Mouse (Mus musculus) lung, postnatal 0 days (tissue): Measurements from ENCODE around the gene Galk1. TPM values are rescaled to one million over a fixed set of nuclear protein-coding genes. Genes with fewer than 3 reads are reported as not detected.

Source experiments
- ATAC-seq: fragments of 200-750 bp; cut with Nextera tagmentation; 2 replicates; pipeline ENCODE4 v1.8.0; 2017; ENCODE audit warnings: moderate library complexity
- DNase-seq: peaks from one replicate; pipeline ENCODE4 v3.0.0-alpha.2; 2016; ENCODE audit warnings: low spot score
- H3K27ac ChIP-seq: fragments of 300-500 bp; sonication (generic); 2 replicates; pipeline ENCODE4 v1.5.1; 2014; ENCODE audit warnings: antibody characterized with exemption, mild to moderate bottlenecking, low read length, mixed read lengths
- H3K27me3 ChIP-seq: fragments of 300-500 bp; sonication (generic); replicated peaks from 2 replicates; pipeline ENCODE4 v1.6.1; 2014; ENCODE audit warnings: low read length, mixed read lengths; ENCODE audit not compliant: insufficient read depth
- H3K36me3 ChIP-seq: fragments of 300-500 bp; sonication (generic); 2 replicates; pipeline ENCODE4 v1.6.1; 2014; ENCODE audit warnings: low read length, mixed read lengths; ENCODE audit not compliant: insufficient read depth
- H3K4me1 ChIP-seq: fragments of 300-500 bp; sonication (generic); 2 replicates; pipeline ENCODE4 v1.6.1; 2014; ENCODE audit warnings: antibody characterized with exemption, low read depth, low read length, mixed read lengths; ENCODE audit not compliant: insufficient read depth
- H3K4me2 ChIP-seq: fragments of 300-500 bp; sonication (generic); replicated peaks from 2 replicates; pipeline ENCODE4 v1.6.1; 2014; ENCODE audit warnings: low read depth, mild to moderate bottlenecking, low read length, moderate library complexity, mixed read lengths
- H3K4me3 ChIP-seq: fragments of 300-500 bp; sonication (generic); 2 replicates; pipeline ENCODE4 v1.5.1; 2014; ENCODE audit warnings: low read depth, low read length
- H3K9ac ChIP-seq: fragments of 300-500 bp; sonication (generic); replicated peaks from 2 replicates; pipeline ENCODE4 v1.6.1; 2014; ENCODE audit warnings: low read depth, mild to moderate bottlenecking
- H3K9me3 ChIP-seq: fragments of 300-500 bp; sonication (generic); 2 replicates; pipeline ENCODE4 v1.6.1; 2016; ENCODE audit warnings: low read length, mixed read lengths
- CTCF ChIP-seq: IDR thresholded peaks from 2 replicates; pipeline ENCODE4 v1.5.1; 2016; ENCODE audit warnings: antibody characterized with exemption, mild to moderate bottlenecking
- EP300 ChIP-seq: IDR thresholded peaks from 2 replicates; pipeline ENCODE4 v1.6.1; 2016; ENCODE audit warnings: antibody characterized with exemption, mild to moderate bottlenecking, control low read depth
- WGBS: fragments of 180-500 bp; shearing (Covaris S2); extraction: QIAGEN DNeasy Blood & Tissue Kit; methylation state at CpG from one replicate; pipeline ENCODE4 v1.1.7; 2014; 5-methylcytosine and 5-hydroxymethylcytosine counted together
- polyA plus RNA-seq: library from polyadenylated mRNA; unstranded; fragments of >200 nt; fragmentation: Nextera tagmentation; extraction: Ambion mirVana; gene quantifications from 2 replicates; pipeline ENCODE4 v1.2.1, GENCODE M21; 2015

Galk1 gene
- polyA plus RNA-seq, 1 experiment from 2014 or later = 95.6 TPM

DNA sequence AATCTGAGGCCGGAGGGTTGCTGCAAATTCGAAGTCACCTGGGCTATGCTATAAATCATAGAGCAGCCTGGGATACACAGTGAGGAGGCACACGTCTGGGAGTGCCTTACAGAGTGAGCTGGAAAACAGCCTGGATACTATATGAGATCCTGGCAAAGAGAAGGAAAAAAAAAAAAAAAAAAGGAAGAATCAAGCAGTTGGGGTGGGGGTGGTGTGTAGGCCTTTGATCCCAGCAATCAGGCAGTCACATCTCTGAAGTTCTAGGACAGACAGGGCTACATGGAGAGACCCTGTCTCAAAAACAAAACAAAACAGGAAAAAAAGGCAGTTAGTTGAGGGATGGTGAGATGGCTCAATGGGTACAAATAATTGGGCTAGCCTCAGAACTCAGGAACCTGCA, 24.2 kb upstream of the Galk1 start:
- Histone ChIP-seq H3K27me3 (no peaks in the 10 kb centered on the region), H3K27ac (no peak overlapping the region), H3K4me1 (0 out of 2 replicates have a peak, but pooled peaks cover under 1% of the 10 kb centered on the region), H3K4me3 (no peak overlapping the region), H3K4me2 (no peak overlapping the region), H3K36me3 (0 out of 2 replicates have a peak, but pooled peaks cover 4% of the 10 kb centered on the region), H3K9ac (no peak overlapping the region), H3K9me3 (no peaks in the 10 kb centered on the region)
- WGBS = 84% methylated on average over 3 of the region's 3 CpGs
- DNase-seq = no peak
- no peak for ATAC-seq
- no peak for TF ChIP-seq EP300
- no peak for TF ChIP-seq CTCF

DNA sequence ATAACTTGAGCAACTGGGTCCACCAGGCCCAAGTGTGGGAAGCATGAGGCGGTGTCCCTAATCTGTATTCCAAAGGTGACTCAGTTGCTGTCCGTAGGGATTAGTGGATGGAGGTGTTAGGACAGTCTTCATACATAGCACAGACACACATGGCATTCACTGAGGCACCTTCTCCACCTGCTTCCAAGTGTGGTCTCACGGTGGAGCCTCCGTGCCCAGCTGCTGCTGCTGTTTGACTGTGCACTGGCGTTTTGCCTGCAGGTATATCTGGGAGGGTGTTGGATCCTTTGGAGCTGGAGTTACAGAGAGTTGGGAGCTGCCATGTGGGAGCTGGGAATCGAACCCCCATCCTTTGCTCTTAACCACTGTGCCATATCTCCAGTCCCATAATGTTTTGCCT, 22.1 kb upstream of the Galk1 start:
- Histone ChIP-seq H3K27me3 (no peaks in the 10 kb centered on the region), H3K4me1 (peaks cover 9% of the 10 kb centered on the region; the same call in 1 of the 2 replicates), H3K9me3 (no peaks in the 10 kb centered on the region), H3K4me3 (no peak overlapping the region), H3K36me3 (0 out of 2 replicates have a peak, but pooled peaks cover 4% of the 10 kb centered on the region), H3K27ac (no peak overlapping the region), H3K4me2 (no peak overlapping the region), H3K9ac (no peak overlapping the region)
- ATAC-seq = no peak
- DNase-seq = no peak
- TF ChIP-seq CTCF (no peak), EP300 (no peak)
- WGBS = 95% methylated on average over 6 of the region's 6 CpGs

DNA sequence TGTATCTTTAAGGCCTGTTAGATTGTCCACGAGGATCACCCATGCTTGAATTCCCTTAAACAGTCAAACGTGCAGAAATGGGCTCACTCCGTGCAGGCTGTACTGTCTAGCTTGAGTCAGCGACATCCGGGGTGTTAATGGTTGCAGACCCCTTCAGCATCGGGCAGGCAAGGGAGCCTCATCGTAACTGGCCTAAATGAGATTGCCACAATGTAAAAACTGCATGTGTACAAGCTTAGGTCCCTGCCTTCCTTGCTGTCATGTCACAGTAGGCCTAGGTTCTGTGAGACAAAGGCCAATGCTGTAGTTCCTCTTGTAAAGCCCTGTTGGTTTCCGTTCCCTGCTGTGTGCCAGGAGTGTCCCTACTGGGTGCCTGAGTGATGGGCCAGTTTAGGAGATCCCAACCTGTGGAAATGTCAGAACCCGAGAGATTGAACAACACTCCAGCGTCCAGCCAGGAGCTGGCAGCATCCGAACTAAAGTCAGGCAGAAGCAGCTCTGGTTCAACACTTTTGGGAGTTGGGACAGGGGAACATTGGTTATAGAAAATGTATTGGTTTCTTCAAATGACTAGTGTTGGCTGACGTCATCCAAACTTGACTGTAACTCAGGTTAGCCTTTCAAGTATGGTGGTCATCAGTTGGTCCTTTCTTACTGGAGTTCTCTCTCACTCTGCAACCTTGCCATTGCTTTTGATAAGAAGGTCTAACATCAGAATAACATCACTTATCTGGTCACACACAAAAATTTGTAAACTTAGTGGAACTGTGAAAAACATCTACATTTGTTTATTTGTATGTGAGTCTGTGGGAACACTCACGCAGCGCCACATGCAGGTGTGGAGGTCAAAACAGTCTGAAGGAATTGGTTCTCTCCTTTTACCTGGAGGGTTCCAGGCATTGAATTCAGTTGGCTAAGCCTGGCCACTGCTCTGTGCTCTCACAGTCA, 18.7 kb upstream of the Galk1 start:
- Histone ChIP-seq H3K27me3 (no peaks in the 10 kb centered on the region), H3K9me3 (no peaks in the 10 kb centered on the region), H3K4me2 (peak overlapping the region; percentile 58), H3K27ac (peak overlapping the region; percentile 96), H3K4me1 (peaks cover 12% of the 10 kb centered on the region; the same call in 1 of the 2 replicates), H3K4me3 (peak overlapping the region; percentile 60), H3K9ac (peak overlapping the region; percentile 66), H3K36me3 (0 out of 2 replicates have a peak, but pooled peaks cover 4% of the 10 kb centered on the region)
- 20% methylated on average over 14 of the region's 14 CpGs for WGBS
- peak; percentile 1 for ATAC-seq
- peak; percentile 59 for DNase-seq
- 0 out of 2 replicates have a peak, but pooled peaks have one; percentile 1 for TF ChIP-seq CTCF
- no peak for TF ChIP-seq EP300

DNA sequence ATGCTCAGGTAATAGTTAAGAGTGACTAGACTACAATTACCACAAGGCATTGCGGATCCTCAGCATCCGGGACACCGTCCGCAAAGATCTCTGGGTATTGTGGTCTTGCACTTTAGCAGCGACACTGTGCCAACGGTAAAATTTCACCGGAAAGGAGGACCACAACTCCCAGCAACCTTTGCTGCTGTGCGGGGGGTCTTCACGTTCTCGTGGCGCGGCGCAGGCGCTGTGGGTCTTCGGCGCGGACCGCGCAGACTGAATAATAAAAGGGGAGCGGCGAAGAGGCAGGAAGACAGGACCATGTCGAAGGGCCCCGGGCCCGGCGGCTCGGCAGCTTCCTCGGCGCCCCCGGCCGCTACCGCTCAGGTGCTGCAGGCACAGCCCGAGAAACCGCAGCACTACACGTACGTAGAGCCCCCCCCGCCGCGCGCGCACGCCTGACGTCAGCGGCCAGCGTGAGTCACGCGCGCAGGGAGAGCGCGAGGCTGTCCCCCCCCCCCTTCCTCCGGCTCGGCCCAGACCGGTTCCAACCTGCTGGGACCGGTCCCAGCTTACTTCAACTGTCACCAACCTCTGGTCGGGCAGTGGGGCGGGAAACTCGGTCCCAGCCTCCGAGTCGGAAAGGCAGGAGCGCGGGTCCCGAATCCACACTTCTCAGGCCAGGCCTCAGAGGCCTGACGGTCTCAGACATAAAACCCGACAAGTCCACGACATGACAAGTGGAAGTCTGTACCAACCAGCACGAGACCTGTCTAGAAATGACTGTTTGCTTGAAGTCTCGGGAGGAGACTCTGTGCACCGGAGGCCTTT, 17.8 kb upstream of the Galk1 start, which contains the start of gene Unk:
Unk (plus strand) TSS at position 235 of the 810 bp plus-strand sequence.
- H3K27ac ChIP-seq = peak within 1 kb of the TSS; percentile 96
- WGBS = under 1% methylated on average over 59 of the region's 67 CpGs
- H3K4me3 ChIP-seq = peak within 1 kb of the TSS; percentile 60
- H3K4me2 ChIP-seq = peak within 1 kb of the TSS; percentile 58
- H3K9me3 ChIP-seq = no peaks in the 10 kb centered on the region
- TF ChIP-seq EP300 (peak; percentile 70), CTCF (no peak)
- peaks cover 12% of the 10 kb centered on the region; the same call in 1 of the 2 replicates for H3K4me1 ChIP-seq
- 0 out of 2 replicates have a peak, but pooled peaks cover 4% of the 10 kb centered on the region for H3K36me3 ChIP-seq
- peak within 1 kb of the TSS; percentile 66 for H3K9ac ChIP-seq
- DNase-seq = peak; percentile 99
- peak; percentile 95 for ATAC-seq
- no peaks in the 10 kb centered on the region for H3K27me3 ChIP-seq

DNA sequence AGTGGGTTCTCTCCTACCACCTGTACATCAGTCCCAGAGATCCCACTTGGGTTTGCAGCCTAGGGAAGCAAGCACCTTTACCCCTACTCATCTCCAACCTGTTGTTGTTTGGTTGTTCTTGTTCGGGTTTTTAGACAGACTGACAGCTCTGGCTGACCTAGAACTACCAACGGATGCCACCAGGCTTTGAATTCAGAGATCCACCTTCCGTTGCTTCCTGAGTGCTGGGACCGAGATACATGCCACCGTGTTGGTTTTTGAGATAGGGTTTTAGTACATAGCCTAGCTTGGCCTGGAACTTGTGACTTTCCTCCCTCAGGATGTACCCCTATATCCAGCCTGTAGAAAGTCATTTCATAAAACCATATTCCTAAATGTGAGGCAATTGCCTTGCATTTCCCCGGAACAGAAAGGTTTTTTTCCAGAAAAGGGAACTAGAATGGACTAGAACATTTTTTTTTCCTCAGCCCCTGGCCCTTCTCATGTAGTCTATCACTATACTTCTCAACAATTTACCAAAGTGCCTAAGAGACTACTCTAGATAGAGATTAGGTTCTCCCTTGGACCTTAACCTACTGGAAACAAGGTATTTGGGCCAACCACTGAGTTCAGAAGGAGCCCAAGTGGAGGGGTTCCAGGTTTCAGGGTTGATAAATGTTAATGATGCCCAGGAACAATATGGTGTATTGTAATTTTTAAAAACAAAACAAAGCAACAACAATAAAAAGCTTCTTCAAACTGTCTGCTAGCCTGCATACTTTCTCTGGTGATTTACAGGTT, 16.8 kb upstream of the Galk1 start:
- no peak for TF ChIP-seq CTCF
- TF ChIP-seq EP300 = no peak
- ATAC-seq (no peak), DNase-seq (no peak)
- 72% methylated on average over 6 of the region's 6 CpGs for WGBS
- Histone ChIP-seq H3K27ac (no peak overlapping the region), H3K9me3 (no peaks in the 10 kb centered on the region), H3K36me3 (no peaks in the 10 kb centered on the region), H3K9ac (no peak overlapping the region), H3K4me2 (peak overlapping the region; percentile 58), H3K4me3 (0 out of 2 replicates have a peak overlapping the region, but pooled peaks have one; percentile 60), H3K27me3 (no peaks in the 10 kb centered on the region), H3K4me1 (peaks cover 12% of the 10 kb centered on the region; the same call in 1 of the 2 replicates)
